Mouse (Mus musculus) C3H10T1/2 (cell line): ENCODE results near the gene Ms4a6b. TPM values are rescaled to one million over a fixed set of nuclear protein-coding genes. Genes with fewer than 3 reads are reported as not detected.

ENCODE experiments used
- polyA plus RNA-seq, 2 experiments: library from polyadenylated mRNA; unstranded; fragments of >200 nt; fragmentation: generic; extraction: Trizol; gene quantifications; one replicate each; pipeline ENCODE4 v1.2.1; 2012; ENCODE audit warnings: missing spikeins in 2 of 2

Ms4a6b gene
- not detected for polyA plus RNA-seq

GRCm38 (mm10) chr19:11516246-11516645, at the start of gene Ms4a6b:
Gene Ms4a6b, plus strand, starts transcription at chr19:11516512.

GRCm38 (mm10) chr19:11469215-11469614, 47.1 kb upstream of the Ms4a6b start, which contains the start of gene Ms4a6c:
Gene Ms4a6c, plus strand, starts transcription at chr19:11469366.

GRCm38 (mm10) chr19:11485746-11486145, 30.6 kb upstream of the Ms4a6b start, which contains the start of gene Gm8369:
Gene Gm8369, plus strand, starts transcription at chr19:11485938.

GRCm38 (mm10) chr19:11536593-11536992, 20.3 kb downstream of the Ms4a6b start, which contains the start of gene Ms4a4d:
Gene Ms4a4d, plus strand, starts transcription at chr19:11536801.

Other genes starting within 250 kb of the Ms4a6b start
- not detected for gene Ms4a5, start 232.6 kb upstream of the Ms4a6b start, polyA plus RNA-seq
- not detected for gene Ms4a14, start 202.1 kb upstream of the Ms4a6b start, polyA plus RNA-seq
- gene Ms4a7, start 180.4 kb upstream of the Ms4a6b start, polyA plus RNA-seq: not detected
- gene Ms4a4a, start 141.0 kb upstream of the Ms4a6b start, polyA plus RNA-seq: not detected
- not detected for gene Ms4a4c, start 111.7 kb upstream of the Ms4a6b start, polyA plus RNA-seq
- not detected for gene Ms4a4b, start 73.0 kb upstream of the Ms4a6b start, polyA plus RNA-seq
- gene Ms4a6c, start 47.1 kb upstream of the Ms4a6b start, polyA plus RNA-seq: not detected
- not detected for gene Gm8369, start 30.6 kb upstream of the Ms4a6b start, polyA plus RNA-seq
- not detected for gene Ms4a4d, start 20.3 kb downstream of the Ms4a6b start, polyA plus RNA-seq
- gene Ms4a6d, start 88.3 kb downstream of the Ms4a6b start, polyA plus RNA-seq: under 1 TPM in 1 of 2 experiments, not detected in 1; 0.09 TPM
- not detected for gene Ms4a2, start 107.2 kb downstream of the Ms4a6b start, polyA plus RNA-seq
- not detected for gene Ms4a3, start 124.3 kb downstream of the Ms4a6b start, polyA plus RNA-seq
- not detected for gene Oosp2, start 144.0 kb downstream of the Ms4a6b start, polyA plus RNA-seq
- gene Oosp1, start 174.6 kb downstream of the Ms4a6b start, polyA plus RNA-seq: not detected
- not detected for gene Oosp3, start 180.5 kb downstream of the Ms4a6b start, polyA plus RNA-seq
- gene Gif, start 231.0 kb downstream of the Ms4a6b start, polyA plus RNA-seq: not detected